Mouse (Mus musculus): ENCODE measurements around the gene Rab3il1. TPM values are rescaled to one million over a fixed set of nuclear protein-coding genes. Genes with fewer than 3 reads are reported as not detected.

The Rab3il1 gene
- polyA plus RNA-seq, 1 experiment from 2014 or later, result 23.8 TPM

DNA sequence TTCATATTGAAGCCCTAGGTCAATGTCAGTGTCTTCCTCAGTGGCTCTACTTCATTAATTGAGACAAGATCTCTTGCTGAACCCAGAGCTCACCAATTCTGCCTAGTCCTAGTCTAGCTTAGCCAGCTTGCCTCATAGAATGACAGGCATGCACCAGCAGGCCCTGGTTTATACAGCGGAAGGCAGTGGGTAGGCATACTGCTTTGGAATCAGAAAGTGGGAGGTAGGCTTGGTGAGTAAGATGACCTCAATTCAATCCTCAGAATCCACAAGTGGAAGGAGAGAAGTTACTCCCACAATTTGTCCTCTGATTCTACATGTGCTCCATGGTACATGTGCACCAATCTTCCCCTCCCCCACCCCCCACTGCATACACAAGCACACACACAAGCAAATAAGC lies 2.2 kb downstream of the Rab3il1 start:
- no peak for ATAC-seq (ENCODE audit: low FRiP score)
- H3K4me3 ChIP-seq (replicated peaks; ENCODE audit: low read length), result no peak overlapping the region
- no peak overlapping the region for H3K27ac ChIP-seq
- WGBS, result 96% methylated on average over 1 of the region's 1 CpGs
- no peak overlapping the region for H3K4me2 ChIP-seq (replicated peaks)
- H3K9ac ChIP-seq, result no peak overlapping the region
- H3K4me1 ChIP-seq (replicated peaks; ENCODE audit: control insufficient read depth, insufficient read depth, low read length), result no peaks in the 10 kb centered on the region
- H3K9me3 ChIP-seq (ENCODE audit: control insufficient read depth, low read length), result no peaks in the 10 kb centered on the region
- no peaks in the 10 kb centered on the region for H3K36me3 ChIP-seq (replicated peaks; ENCODE audit: control insufficient read depth, insufficient read depth)
- no peaks in the 10 kb centered on the region for H3K27me3 ChIP-seq (ENCODE audit: control insufficient read depth, insufficient read depth, low read length)
- no peak for DNase-seq (ENCODE audit: low spot score)

DNA sequence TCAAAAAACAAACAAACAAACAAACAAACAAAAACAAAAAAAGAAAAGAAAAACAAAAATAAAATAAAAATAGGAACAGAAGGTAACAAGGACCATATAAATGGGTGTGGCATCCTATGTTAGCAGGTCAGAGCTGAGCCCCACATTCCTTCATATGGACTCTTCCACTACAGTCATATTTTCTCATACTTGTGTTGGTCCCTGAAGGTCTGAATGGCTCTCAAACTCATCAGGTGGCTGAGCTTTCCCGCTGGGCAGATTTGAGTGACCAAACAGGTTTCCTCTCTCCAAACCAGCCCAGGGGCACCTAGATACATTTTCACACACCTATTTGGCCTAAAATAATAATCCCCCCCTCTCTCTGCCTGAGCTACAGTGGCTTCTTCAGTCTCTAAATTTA lies 9.9 kb downstream of the Rab3il1 start:
- WGBS, result 78% methylated on average over 1 of the region's 1 CpGs

DNA sequence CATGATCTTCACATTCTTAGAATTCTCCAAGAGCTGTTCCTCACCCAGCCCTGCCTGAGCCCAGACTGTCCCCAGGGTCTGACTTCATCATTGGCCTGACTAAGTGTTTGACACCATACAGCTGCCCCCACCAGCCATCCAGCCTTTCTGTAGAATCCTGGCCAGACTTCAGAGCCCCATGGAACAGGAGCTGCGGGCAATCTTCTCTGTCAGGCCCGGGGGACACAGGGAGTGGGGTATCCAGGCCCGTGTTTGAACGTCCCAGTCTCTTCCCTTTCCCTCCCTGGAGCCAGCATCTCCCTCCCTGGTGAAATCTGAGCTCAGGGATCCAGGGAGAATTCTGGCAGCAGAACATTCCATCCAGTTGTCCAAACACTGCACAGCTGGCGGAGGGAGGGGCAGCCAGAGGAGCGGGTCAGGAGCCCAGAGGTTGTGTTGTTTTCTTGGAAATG lies 11.4 kb downstream of the Rab3il1 start:
- no peaks in the 10 kb centered on the region for H3K9me3 ChIP-seq (ENCODE audit: control insufficient read depth, low read length)
- 59% methylated on average over 6 of the region's 6 CpGs for WGBS
- H3K4me3 ChIP-seq (replicated peaks; ENCODE audit: low read length), result no peak overlapping the region
- 0 out of 2 replicates have a peak, but pooled peaks cover 7% of the 10 kb centered on the region for H3K4me1 ChIP-seq (replicated peaks; ENCODE audit: control insufficient read depth, insufficient read depth, low read length)
- H3K4me2 ChIP-seq (replicated peaks), result no peak overlapping the region
- no peak overlapping the region for H3K9ac ChIP-seq
- DNase-seq (ENCODE audit: low spot score), result no peak
- no peaks in the 10 kb centered on the region for H3K27me3 ChIP-seq (ENCODE audit: control insufficient read depth, insufficient read depth, low read length)
- no peak for ATAC-seq (ENCODE audit: low FRiP score)
- no peak overlapping the region for H3K27ac ChIP-seq
- no peaks in the 10 kb centered on the region for H3K36me3 ChIP-seq (replicated peaks; ENCODE audit: control insufficient read depth, insufficient read depth)

More for the DNA sequence above, 9.9 kb downstream of the Rab3il1 start:
- no peak overlapping the region for H3K4me3 ChIP-seq (replicated peaks; ENCODE audit: low read length)
- no peak overlapping the region for H3K27ac ChIP-seq
- H3K9ac ChIP-seq, result no peak overlapping the region
- no peak for DNase-seq (ENCODE audit: low spot score)
- H3K9me3 ChIP-seq (ENCODE audit: control insufficient read depth, low read length), result no peaks in the 10 kb centered on the region
- no peaks in the 10 kb centered on the region for H3K36me3 ChIP-seq (replicated peaks; ENCODE audit: control insufficient read depth, insufficient read depth)
- no peak overlapping the region for H3K4me2 ChIP-seq (replicated peaks)
- H3K4me1 ChIP-seq (replicated peaks; ENCODE audit: control insufficient read depth, insufficient read depth, low read length), result no peaks in the 10 kb centered on the region
- ATAC-seq (ENCODE audit: low FRiP score), result no peak
- H3K27me3 ChIP-seq (ENCODE audit: control insufficient read depth, insufficient read depth, low read length), result no peaks in the 10 kb centered on the region

DNA sequence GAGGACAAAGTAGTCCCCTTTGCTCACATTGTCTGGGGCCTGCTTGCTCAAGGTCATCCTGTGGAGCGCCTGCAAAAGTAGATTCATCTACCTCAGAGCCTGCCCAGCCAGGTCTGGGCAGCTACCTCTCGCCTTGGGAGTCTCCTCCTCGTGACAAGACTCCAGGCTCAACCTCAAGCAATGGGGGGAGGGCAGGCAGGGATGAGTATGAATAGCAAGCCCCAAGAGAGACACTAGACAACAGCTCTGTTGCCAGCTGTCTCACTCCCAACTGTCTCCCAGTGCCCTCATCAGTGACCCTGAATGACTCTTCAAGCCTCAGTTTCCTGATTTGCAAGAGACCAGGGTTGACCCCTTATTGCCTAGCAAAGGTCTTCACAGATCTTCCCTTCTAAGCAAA lies 11.9 kb downstream of the Rab3il1 start:
- no peak overlapping the region for H3K27ac ChIP-seq
- DNase-seq (ENCODE audit: low spot score) (no peak), ATAC-seq (ENCODE audit: low FRiP score) (no peak)
- H3K4me2 ChIP-seq (replicated peaks), result no peak overlapping the region
- WGBS, result 45% methylated on average over 3 of the region's 3 CpGs
- H3K4me1 ChIP-seq (replicated peaks; ENCODE audit: control insufficient read depth, insufficient read depth, low read length), result peaks cover 7% of the 10 kb centered on the region; the same call in 1 of the 2 replicates
- no peaks in the 10 kb centered on the region for H3K36me3 ChIP-seq (replicated peaks; ENCODE audit: control insufficient read depth, insufficient read depth)
- no peaks in the 10 kb centered on the region for H3K9me3 ChIP-seq (ENCODE audit: control insufficient read depth, low read length)
- H3K27me3 ChIP-seq (ENCODE audit: control insufficient read depth, insufficient read depth, low read length), result no peaks in the 10 kb centered on the region
- H3K4me3 ChIP-seq (replicated peaks; ENCODE audit: low read length), result no peak overlapping the region
- no peak overlapping the region for H3K9ac ChIP-seq

DNA sequence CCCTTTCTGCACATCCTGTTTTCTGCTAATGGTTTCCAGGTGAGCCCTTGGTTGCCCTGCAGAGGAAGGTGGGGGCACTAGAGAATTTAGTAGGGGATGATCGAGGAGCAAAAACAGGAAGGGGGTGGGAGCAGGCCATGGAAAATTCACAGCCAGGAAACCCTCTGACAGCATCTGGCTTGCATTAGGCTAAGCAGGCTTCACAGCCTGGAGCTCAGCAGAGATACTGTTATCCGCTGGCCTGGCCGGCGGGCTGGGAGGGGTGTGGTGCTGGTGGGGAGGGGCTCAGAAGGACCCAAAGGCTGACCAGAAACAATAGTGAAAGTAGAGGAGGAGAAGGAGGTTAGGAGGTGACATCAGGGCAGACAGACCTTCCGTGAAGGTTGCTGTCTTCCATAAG lies 12.4 kb downstream of the Rab3il1 start:
- DNase-seq (ENCODE audit: low spot score) (no peak), ATAC-seq (ENCODE audit: low FRiP score) (no peak)
- H3K4me3 ChIP-seq (replicated peaks; ENCODE audit: low read length), result no peak overlapping the region
- H3K9me3 ChIP-seq (ENCODE audit: control insufficient read depth, low read length), result no peaks in the 10 kb centered on the region
- no peak overlapping the region for H3K4me2 ChIP-seq (replicated peaks)
- no peak overlapping the region for H3K27ac ChIP-seq
- H3K9ac ChIP-seq, result no peak overlapping the region
- H3K4me1 ChIP-seq (replicated peaks; ENCODE audit: control insufficient read depth, insufficient read depth, low read length), result peaks cover 12% of the 10 kb centered on the region
- WGBS, result 73% methylated on average over 5 of the region's 5 CpGs
- H3K27me3 ChIP-seq (ENCODE audit: control insufficient read depth, insufficient read depth, low read length), result no peaks in the 10 kb centered on the region
- H3K36me3 ChIP-seq (replicated peaks; ENCODE audit: control insufficient read depth, insufficient read depth), result no peaks in the 10 kb centered on the region

DNA sequence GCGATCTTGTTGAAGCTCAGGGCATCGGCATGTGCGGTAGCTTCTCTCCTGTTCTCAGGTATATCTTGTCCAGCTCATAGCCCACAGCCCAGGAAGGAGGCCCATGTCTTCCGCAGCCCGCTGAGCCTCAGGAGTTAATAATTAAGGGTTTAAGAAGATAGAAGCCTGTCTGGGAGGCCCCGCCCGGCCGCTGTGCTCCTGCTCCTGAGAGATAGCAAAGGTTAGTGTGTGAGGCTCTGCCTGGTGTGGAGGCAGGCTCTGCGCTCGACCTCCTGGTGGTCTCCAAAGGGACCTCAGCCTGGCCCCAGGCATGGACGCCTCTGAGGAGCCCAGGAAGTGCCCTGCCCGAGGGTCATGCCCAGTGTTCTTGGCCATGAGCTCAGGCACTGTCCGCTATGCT lies 13.4 kb downstream of the Rab3il1 start:
- Histone ChIP-seq H3K36me3 (replicated peaks; ENCODE audit: control insufficient read depth, insufficient read depth) (no peaks in the 10 kb centered on the region), H3K4me3 (replicated peaks; ENCODE audit: low read length) (no peak overlapping the region), H3K9ac (no peak overlapping the region), H3K27ac (no peak overlapping the region), H3K4me1 (replicated peaks; ENCODE audit: control insufficient read depth, insufficient read depth, low read length) (peaks cover 17% of the 10 kb centered on the region), H3K27me3 (ENCODE audit: control insufficient read depth, insufficient read depth, low read length) (no peaks in the 10 kb centered on the region), H3K4me2 (replicated peaks) (no peak overlapping the region), H3K9me3 (ENCODE audit: control insufficient read depth, low read length) (no peaks in the 10 kb centered on the region)
- WGBS, result 82% methylated on average over 13 of the region's 13 CpGs
- ATAC-seq (ENCODE audit: low FRiP score), result no peak
- no peak for DNase-seq (ENCODE audit: low spot score)

DNA sequence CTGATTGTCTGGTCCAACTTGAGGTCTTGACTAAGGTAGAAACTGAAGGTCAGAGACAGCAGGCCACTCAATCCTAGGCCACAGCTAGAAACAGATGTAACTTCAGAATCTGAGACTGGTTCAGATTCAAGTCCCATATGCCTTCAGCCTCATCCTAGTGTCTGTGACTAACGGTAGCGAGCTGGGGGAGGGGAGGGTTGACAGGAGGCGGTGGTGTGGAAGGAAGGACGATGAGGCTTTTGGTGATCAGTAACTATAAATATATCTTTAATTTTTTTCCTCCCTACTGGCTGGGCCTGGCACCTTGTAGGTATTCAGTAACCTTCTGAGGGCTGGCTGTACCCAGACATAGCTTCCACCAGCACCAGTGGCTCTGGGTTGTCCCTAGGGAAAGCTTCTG lies 14.0 kb downstream of the Rab3il1 start:
- Histone ChIP-seq H3K27me3 (ENCODE audit: control insufficient read depth, insufficient read depth, low read length) (no peaks in the 10 kb centered on the region), H3K4me3 (replicated peaks; ENCODE audit: low read length) (no peak overlapping the region), H3K27ac (no peak overlapping the region), H3K36me3 (replicated peaks; ENCODE audit: control insufficient read depth, insufficient read depth) (no peaks in the 10 kb centered on the region), H3K4me1 (replicated peaks; ENCODE audit: control insufficient read depth, insufficient read depth, low read length) (peaks cover 17% of the 10 kb centered on the region), H3K9ac (no peak overlapping the region), H3K4me2 (replicated peaks) (no peak overlapping the region), H3K9me3 (ENCODE audit: control insufficient read depth, low read length) (no peaks in the 10 kb centered on the region)
- ATAC-seq (ENCODE audit: low FRiP score), result no peak
- DNase-seq (ENCODE audit: low spot score), result no peak
- WGBS, result 82% methylated on average over 4 of the region's 4 CpGs

DNA sequence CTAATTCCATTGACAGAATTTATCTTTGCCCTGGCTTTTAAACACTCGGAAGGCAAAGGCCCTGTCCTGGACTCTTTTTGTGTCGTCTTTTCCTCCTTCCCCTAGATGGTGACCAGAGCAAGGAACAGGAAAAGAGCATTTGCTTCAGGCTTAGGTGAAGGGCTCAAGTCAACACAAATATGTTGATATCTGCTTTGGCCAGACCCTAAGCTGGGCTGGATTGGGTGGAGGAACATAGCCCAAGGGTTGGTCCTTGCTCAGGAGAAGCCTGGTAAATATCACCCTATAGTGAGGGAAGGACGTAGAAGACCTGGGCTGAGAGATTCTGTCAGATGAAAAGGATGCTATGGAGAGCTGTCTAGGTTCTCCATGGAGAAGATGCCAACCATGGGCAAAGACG lies 14.7 kb downstream of the Rab3il1 start:
- H3K36me3 ChIP-seq (replicated peaks; ENCODE audit: control insufficient read depth, insufficient read depth), result no peaks in the 10 kb centered on the region
- H3K27me3 ChIP-seq (ENCODE audit: control insufficient read depth, insufficient read depth, low read length), result no peaks in the 10 kb centered on the region
- H3K9me3 ChIP-seq (ENCODE audit: control insufficient read depth, low read length), result no peaks in the 10 kb centered on the region
- 87% methylated on average over 4 of the region's 4 CpGs for WGBS
- DNase-seq (ENCODE audit: low spot score), result no peak
- no peak overlapping the region for H3K4me3 ChIP-seq (replicated peaks; ENCODE audit: low read length)
- H3K4me1 ChIP-seq (replicated peaks; ENCODE audit: control insufficient read depth, insufficient read depth, low read length), result peaks cover 17% of the 10 kb centered on the region
- H3K9ac ChIP-seq, result no peak overlapping the region
- no peak overlapping the region for H3K4me2 ChIP-seq (replicated peaks)
- H3K27ac ChIP-seq, result no peak overlapping the region
- ATAC-seq (ENCODE audit: low FRiP score), result no peak

DNA sequence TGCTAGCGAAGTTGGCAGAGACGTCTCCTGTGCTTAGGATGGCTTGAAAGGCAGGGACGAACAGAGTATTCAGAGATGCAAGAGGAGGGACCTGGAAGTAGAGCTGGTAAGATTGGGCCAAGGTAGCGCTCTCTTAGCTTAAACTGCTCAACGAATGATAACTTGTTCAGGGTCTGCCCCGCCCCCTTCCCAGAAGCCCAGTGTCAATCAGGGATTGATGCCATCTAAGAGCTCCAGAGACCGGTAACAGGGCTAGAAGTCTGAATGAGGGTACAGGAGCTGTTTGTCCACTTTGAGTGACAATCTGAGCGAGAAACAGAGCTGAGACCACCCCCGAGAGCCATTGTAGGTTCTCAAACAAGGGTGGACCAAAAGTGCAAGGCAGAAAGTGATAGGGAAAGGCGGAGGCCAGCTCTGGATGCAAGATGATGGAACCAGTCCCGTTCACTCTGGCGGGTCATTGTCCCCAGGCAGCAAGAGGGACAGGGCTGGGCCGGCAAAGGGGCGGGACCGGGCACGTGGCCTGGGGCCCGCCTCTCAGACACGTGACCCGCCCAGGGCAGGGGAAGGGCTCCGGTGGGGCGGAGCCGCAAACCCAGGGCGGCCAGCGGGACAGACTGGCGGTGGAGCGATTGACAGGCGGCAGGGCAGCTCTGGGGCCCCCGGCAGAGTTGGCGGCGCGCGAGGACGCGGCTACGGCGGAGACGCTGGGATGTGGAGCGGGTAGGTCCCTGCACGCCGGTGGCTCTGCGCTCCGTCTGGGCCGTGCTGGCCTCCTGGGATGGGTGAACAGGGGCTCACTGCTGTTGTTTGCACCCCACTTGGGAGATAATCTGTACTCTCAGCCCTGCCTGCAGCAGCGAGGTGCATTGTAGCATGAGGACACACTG lies 16.4 kb downstream of the Rab3il1 start:
- Histone ChIP-seq H3K9me3 (ENCODE audit: control insufficient read depth, low read length) (no peaks in the 10 kb centered on the region), H3K4me3 (replicated peaks; ENCODE audit: low read length) (peak overlapping the region; percentile 51), H3K36me3 (replicated peaks; ENCODE audit: control insufficient read depth, insufficient read depth) (no peaks in the 10 kb centered on the region), H3K4me1 (replicated peaks; ENCODE audit: control insufficient read depth, insufficient read depth, low read length) (peaks cover 17% of the 10 kb centered on the region), H3K27ac (peak overlapping the region; percentile 44; the same call in 1 of the 2 replicates), H3K9ac (peak overlapping the region; percentile 75), H3K4me2 (replicated peaks) (peak overlapping the region; percentile 83), H3K27me3 (ENCODE audit: control insufficient read depth, insufficient read depth, low read length) (no peaks in the 10 kb centered on the region)
- ATAC-seq (ENCODE audit: low FRiP score), result peak; percentile 94
- peak; percentile 77 for DNase-seq (ENCODE audit: low spot score)
- WGBS, result 6% methylated on average over 39 of the region's 44 CpGs

Data from hindbrain, embryonic 14.5 days (tissue).